ENCODE assay signal across 14 mouse cellular contexts in genomic region chr11:79286305-79286799, GRCm38 (mm10). TPM values are rescaled to one million over a fixed set of nuclear protein-coding genes. Genes with fewer than 3 reads are reported as not detected.
DNase-seq lines count a peak whose midpoint lies in the region; ATAC-seq and TF ChIP-seq lines count a peak whose summit lies in the region.
"Had no signal": no experiment of that assay in that cellular context is flagged by ENCODE, and none has a peak within 500 bp of the region (broad histone marks: within the 10 kb centered on the region; RNA-seq: fewer than 3 reads in every experiment).

No protein-coding gene starts in this region.

- H3K27me3 ChIP-seq in heart, postnatal 0 days (ENCODE audit: control insufficient read depth, insufficient read depth, low read length) = no peaks in the 10 kb centered on the region
- H3K27me3 ChIP-seq in megakaryocyte, embryonic 14.5 days (replicated peaks) = no peaks in the 10 kb centered on the region
- H3K27me3 ChIP-seq: CH12.LX had no signal

- no peak for TF ChIP-seq CTCF in bone marrow, adult 2 months (IDR thresholded peaks at IDR 0.05; ENCODE audit: control insufficient read depth, insufficient read depth, low read length)
- no peak for TF ChIP-seq CTCF in heart, postnatal 0 days (IDR thresholded peaks at IDR 0.05; ENCODE audit: low read depth)

- WGBS in bone marrow, adult 2 months = 6% methylated on average over 9 of the region's 9 CpGs
- 33% methylated on average over 9 of the region's 9 CpGs for WGBS in heart, postnatal 0 days

- no peak overlapping the region for H3K4me2 ChIP-seq in heart, postnatal 0 days (ENCODE audit: low read depth, low read length)

- H3K4me1 ChIP-seq in bone marrow, adult 2 months (ENCODE audit: control insufficient read depth, insufficient read depth, low read length) = peaks cover 8% of the 10 kb centered on the region; the same call in 1 of the 2 replicates
- H3K4me1 ChIP-seq in heart, postnatal 0 days (ENCODE audit: control insufficient read depth, insufficient read depth) = peaks cover 26% of the 10 kb centered on the region
- peaks cover 74% of the 10 kb centered on the region for H3K4me1 ChIP-seq in megakaryocyte, embryonic 14.5 days

- TF ChIP-seq POLR2A in bone marrow, adult 2 months (IDR thresholded peaks at IDR 0.05; ENCODE audit: borderline replicate concordance, control insufficient read depth, low read depth, low read length) = no peak

- no peak for TF ChIP-seq EP300 in heart, postnatal 0 days (IDR thresholded peaks at IDR 0.05; ENCODE audit: low read depth)

- no peak overlapping the region for H3K4me3 ChIP-seq in bone marrow, adult 2 months (replicated peaks; ENCODE audit: control insufficient read depth, low read depth, low read length)
- no peak overlapping the region for H3K4me3 ChIP-seq in heart, postnatal 0 days (ENCODE audit: low read depth, low read length)
- H3K4me3 ChIP-seq in megakaryocyte, embryonic 14.5 days (replicated peaks) = peak overlapping the region; percentile 46
- H3K4me3 ChIP-seq: forebrain, embryonic 10.5 days had no signal

- peak overlapping the region; percentile 90 for H3K27ac ChIP-seq in bone marrow, adult 2 months (ENCODE audit: control insufficient read depth, insufficient read depth, low read depth, low read length, poor library complexity)
- H3K27ac ChIP-seq in heart, postnatal 0 days (ENCODE audit: low read depth) = peak overlapping the region; percentile 67
- H3K27ac ChIP-seq: forebrain, embryonic 10.5 days had no signal

- no peak overlapping the region for H3K9ac ChIP-seq in heart, postnatal 0 days (replicated peaks; ENCODE audit: low read depth, low read length)

- H3K9me3 ChIP-seq in heart, postnatal 0 days (replicated peaks; ENCODE audit: control insufficient read depth, low read length) = no peaks in the 10 kb centered on the region
- H3K9me3 ChIP-seq in megakaryocyte, embryonic 14.5 days = 0 out of 2 replicates have a peak, but pooled peaks cover 3% of the 10 kb centered on the region
- H3K9me3 ChIP-seq: forebrain, embryonic 10.5 days had no signal

- no peak for ATAC-seq in heart, postnatal 0 days (ENCODE audit: insufficient read depth, low read depth)
- ATAC-seq: inflammation-experienced regulatory T-cells, adult 6 months had no signal

- DNase-seq in layer of hippocampus, adult 9-11 months = peak; percentile 33
- no peak for DNase-seq in layer of hippocampus, adult 9-10 months (ENCODE audit: low spot score)
- no peak for DNase-seq in heart, postnatal 0 days (ENCODE audit: low spot score)
- DNase-seq in right cerebral cortex, postnatal 36 days (ENCODE audit: low spot score in 2 of 2) = no peak
- no peak for DNase-seq in spleen, adult 12 weeks (ENCODE audit: low spot score)
- no peak for DNase-seq in layer of hippocampus, postnatal 25 days (ENCODE audit: extremely low spot score in 1 of 2, low spot score in 1 of 2)

- no peaks in the 10 kb centered on the region for H3K36me3 ChIP-seq in heart, postnatal 0 days (replicated peaks; ENCODE audit: control insufficient read depth, insufficient read depth, low read length)
- no peaks in the 10 kb centered on the region for H3K36me3 ChIP-seq in megakaryocyte, embryonic 14.5 days (replicated peaks; ENCODE audit: low read length)
- H3K36me3 ChIP-seq: forebrain, embryonic 10.5 days had no signal

RNA-seq across cellular contexts. Expression of gene Gm9964, which starts 10.4 kb away (rescaled TPM):
- not detected in 2 replicates for polyA plus RNA-seq in bone marrow, adult 2 months (2011; ENCODE audit: insufficient read depth, insufficient read length, low replicate concordance, missing spikeins)
- total RNA-seq in heart, postnatal 0 days (2014; rRNA removed; ENCODE audit: low replicate concordance) = not detected in 2 replicates
- not detected in 2 replicates for polyA plus RNA-seq in heart, postnatal 0 days (2015; fragmentation: Nextera tagmentation; extraction: Ambion mirVana)
- polyA plus RNA-seq in megakaryocyte, embryonic 14.5 days (2012; ENCODE audit: insufficient read depth, low replicate concordance) = not detected in 2 replicates
- total RNA-seq in layer of hippocampus, postnatal 25 days (2021) = under 1 TPM; 0.73 to 0.91 TPM
- total RNA-seq: CH12.LX; gastrocnemius, postnatal 4 days had no signal
- polyA plus RNA-seq: forebrain, embryonic 10.5 days; inflammation-experienced regulatory T-cells, adult 6 months; limb, embryonic 11.5 days; stomach, embryonic 14.5 days had no signal

RNA-seq across cellular contexts. Expression of gene Wsb1, which starts 31.9 kb away (rescaled TPM):
- polyA plus RNA-seq in bone marrow, adult 2 months (2011; ENCODE audit: insufficient read depth, insufficient read length, low replicate concordance, missing spikeins) = 22.8 and 53.1 TPM in 2 replicates
- total RNA-seq in heart, postnatal 0 days (2014; rRNA removed; ENCODE audit: low replicate concordance) = 60.4 and 73.2 TPM in 2 replicates
- 63.9 and 64.5 TPM in 2 replicates for polyA plus RNA-seq in heart, postnatal 0 days (2015; fragmentation: Nextera tagmentation; extraction: Ambion mirVana)
- 41.4 and 63.4 TPM in 2 replicates for polyA plus RNA-seq in megakaryocyte, embryonic 14.5 days (2012; ENCODE audit: insufficient read depth, low replicate concordance)
- 10 to 100 TPM; 68.1 to 92.0 TPM for total RNA-seq in layer of hippocampus, postnatal 25 days (2021)

RNA-seq across cellular contexts. Expression of gene Nf1, which starts 53.1 kb away (rescaled TPM):
- 2.3 and 3.0 TPM in 2 replicates for polyA plus RNA-seq in bone marrow, adult 2 months (2011; ENCODE audit: insufficient read depth, insufficient read length, low replicate concordance, missing spikeins)
- total RNA-seq in heart, postnatal 0 days (2014; rRNA removed; ENCODE audit: low replicate concordance) = 19.2 and 20.1 TPM in 2 replicates
- polyA plus RNA-seq in heart, postnatal 0 days (2015; fragmentation: Nextera tagmentation; extraction: Ambion mirVana) = 2.6 and 3.5 TPM in 2 replicates
- polyA plus RNA-seq in megakaryocyte, embryonic 14.5 days (2012; ENCODE audit: insufficient read depth, low replicate concordance) = 4.5 and 6.1 TPM in 2 replicates
- 100 to 1,000 TPM; 103 to 117 TPM for total RNA-seq in layer of hippocampus, postnatal 25 days (2021)
